Comparison of ENCODE assay signal across 8 mouse cellular contexts in the genomic region with DNA sequence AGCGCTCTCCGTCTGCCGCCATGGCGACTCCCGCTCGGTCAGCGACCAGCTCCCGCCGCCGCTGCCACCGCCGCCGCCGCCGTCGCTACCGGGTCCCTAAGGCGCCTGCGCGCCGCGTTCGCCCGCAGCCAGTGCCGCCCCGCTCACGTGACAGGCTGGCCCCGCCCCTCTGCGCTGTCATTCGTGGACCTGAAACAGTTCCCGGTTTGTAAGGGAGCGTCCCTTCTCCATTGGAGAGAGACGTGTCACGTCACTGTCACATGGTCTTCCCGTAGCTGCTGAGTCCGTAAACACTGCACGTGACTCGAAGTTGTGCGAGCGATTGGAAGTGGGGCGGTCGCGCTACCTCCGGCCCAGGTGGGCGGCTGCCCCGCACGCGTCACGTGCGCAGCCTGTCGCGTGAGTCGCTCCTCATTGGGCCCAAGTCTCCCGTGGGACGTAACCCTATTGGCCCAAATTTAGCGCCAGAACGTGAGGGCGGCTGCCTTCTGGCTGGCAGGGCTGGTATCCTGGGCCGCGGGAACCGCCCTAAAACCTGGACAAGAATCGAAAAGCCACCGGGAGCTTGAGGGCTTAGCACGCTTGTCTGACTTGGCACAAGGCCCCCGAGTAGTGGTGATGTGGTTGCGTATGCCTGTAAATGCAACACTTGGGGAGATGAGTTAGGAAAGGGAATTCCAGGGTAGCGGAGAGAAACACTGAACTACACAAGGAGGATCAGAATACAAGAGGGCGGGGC. TPM values are rescaled to one million over a fixed set of nuclear protein-coding genes. Genes with fewer than 3 reads are reported as not detected.
DNase-seq lines count a peak whose midpoint lies in the region; ATAC-seq and TF ChIP-seq lines count a peak whose summit lies in the region.

A gene (minus strand): TSS at position 103 of the 739 bp plus-strand sequence.
A gene (plus strand): TSS at position 329 of the 739 bp plus-strand sequence.

- peak within 1 kb of the TSS; percentile 87 for H3K4me2 ChIP-seq in heart, embryonic 11.5 days
- peak within 1 kb of the TSS; percentile 66 for H3K4me2 ChIP-seq in kidney, embryonic 16.5 days (replicated peaks; ENCODE audit: low read depth, low read length)
- peak within 1 kb of the TSS; percentile 94 for H3K4me2 ChIP-seq in myocyte (ENCODE audit: low read depth)

- peak within 1 kb of the TSS; percentile 72 for H3ac ChIP-seq in C2C12 (ENCODE audit: control insufficient read depth, insufficient read length, low read depth)
- peak within 1 kb of the TSS; percentile 56 for H3ac ChIP-seq in myocyte (ENCODE audit: control insufficient read depth, insufficient read length)

- no peak for TF ChIP-seq CTCF in C2C12 (IDR thresholded peaks at IDR 0.05; ENCODE audit: control insufficient read depth, insufficient read depth, insufficient read length)
- no peak for TF ChIP-seq CTCF in brain, embryonic 14.5 days (IDR thresholded peaks at IDR 0.05; ENCODE audit: borderline replicate concordance, extremely low read depth, insufficient read depth, insufficient read length)
- no peak for TF ChIP-seq CTCF in liver, adult 2 months (IDR thresholded peaks at IDR 0.05; ENCODE audit: low read depth, low read length)

- under 1% methylated on average over 67 of the region's 68 CpGs for WGBS in heart, embryonic 11.5 days (ENCODE audit: insufficient replicate concordance)
- under 1% methylated on average over 58 of the region's 68 CpGs for WGBS in kidney, embryonic 16.5 days
- under 1% methylated on average over 68 of the region's 68 CpGs for WGBS in liver, adult 2 months

- H3K4me1 ChIP-seq in erythroblast, embryonic 14.5 days (ENCODE audit: control insufficient read depth): peaks cover 37% of the 10 kb centered on the region
- peaks cover 7% of the 10 kb centered on the region for H3K4me1 ChIP-seq in heart, embryonic 11.5 days (ENCODE audit: control insufficient read depth, insufficient read depth, low read length)
- H3K4me1 ChIP-seq in kidney, embryonic 16.5 days (ENCODE audit: insufficient read depth, low read length): peaks cover 19% of the 10 kb centered on the region
- H3K4me1 ChIP-seq in liver, adult 2 months (ENCODE audit: control insufficient read depth, insufficient read depth, low read length): peaks cover 9% of the 10 kb centered on the region

- peak within 1 kb of the TSS; percentile 96 for H3K4me3 ChIP-seq in C2C12 (ENCODE audit: insufficient read depth, poor library complexity, severe bottlenecking)
- H3K4me3 ChIP-seq in erythroblast, embryonic 14.5 days (replicated peaks): peak within 1 kb of the TSS; percentile 97
- H3K4me3 ChIP-seq in heart, embryonic 11.5 days (ENCODE audit: low read depth, low read length): peak within 1 kb of the TSS; percentile 97
- H3K4me3 ChIP-seq in kidney, embryonic 16.5 days (ENCODE audit: low read length): peak within 1 kb of the TSS; percentile 86
- peak within 1 kb of the TSS; percentile 68 for H3K4me3 ChIP-seq in liver, adult 2 months (ENCODE audit: insufficient read depth, low read depth, low read length)
- H3K4me3 ChIP-seq in myocyte: peak within 1 kb of the TSS; percentile 43

- H3K9me3 ChIP-seq in erythroblast, embryonic 14.5 days (ENCODE audit: control insufficient read depth, low read length): no peaks in the 10 kb centered on the region
- no peaks in the 10 kb centered on the region for H3K9me3 ChIP-seq in heart, embryonic 11.5 days (replicated peaks; ENCODE audit: control insufficient read depth, low read length)
- no peaks in the 10 kb centered on the region for H3K9me3 ChIP-seq in kidney, embryonic 16.5 days (ENCODE audit: low read length)

- peak within 1 kb of the TSS; percentile 89 for H3K27ac ChIP-seq in heart, embryonic 11.5 days (ENCODE audit: low read depth, low read length)
- H3K27ac ChIP-seq in kidney, embryonic 16.5 days (ENCODE audit: low read length): peak within 1 kb of the TSS; percentile 85
- peak within 1 kb of the TSS; percentile 80 for H3K27ac ChIP-seq in liver, adult 2 months (replicated peaks; ENCODE audit: insufficient read depth, low read depth, low read length)

- ATAC-seq in heart, embryonic 11.5 days (replicated peaks; ENCODE audit: insufficient number of reproducible peaks, low FRiP score, low TSS enrichment): peak; percentile 100
- peak; percentile 100 for ATAC-seq in kidney, embryonic 16.5 days (ENCODE audit: low FRiP score, low TSS enrichment)

- H3K9ac ChIP-seq in heart, embryonic 11.5 days (ENCODE audit: low read depth, low read length): peak within 1 kb of the TSS; percentile 97
- peak within 1 kb of the TSS; percentile 93 for H3K9ac ChIP-seq in kidney, embryonic 16.5 days (replicated peaks; ENCODE audit: low read length)
- H3K9ac ChIP-seq in liver, adult 2 months (ENCODE audit: low read depth, low read length): peak within 1 kb of the TSS; percentile 83

- H3K79me2 ChIP-seq in C2C12 (ENCODE audit: control insufficient read depth, insufficient read depth) (peaks cover 47% of the 10 kb centered on the region), myocyte (ENCODE audit: control insufficient read depth, insufficient read depth) (peaks cover 38% of the 10 kb centered on the region)
- H3K79me2 ChIP-seq in liver, adult 2 months (ENCODE audit: control insufficient read depth, insufficient read depth, low read length): no peaks in the 10 kb centered on the region; the same call in 1 of the 2 replicates

- DNase-seq in brain, embryonic 14.5 days (ENCODE audit: low read depth): peak; percentile 100
- peak; percentile 99 for DNase-seq in liver, adult 2 months (ENCODE audit: extremely low read depth, low read depth, low spot score)
- peak; percentile 100 for DNase-seq in splenic B cell, adult 2 months (ENCODE audit: low read depth, low spot score)

- peak; percentile 91 for TF ChIP-seq POLR2A in brain, embryonic 14.5 days (IDR thresholded peaks at IDR 0.05; ENCODE audit: borderline replicate concordance, extremely low read depth, insufficient read depth, insufficient read length, poor library complexity, severe bottlenecking)
- TF ChIP-seq POLR2A in liver, adult 2 months (IDR thresholded peaks at IDR 0.05; ENCODE audit: extremely low read depth, insufficient read depth, low read length): peak; percentile 65; the same call in 1 of the 2 replicates
- peak; percentile 83 for TF ChIP-seq POLR2A in myocyte (IDR thresholded peaks at IDR 0.05; ENCODE audit: insufficient read length, low read depth)

- H3K36me3 ChIP-seq in C2C12 (ENCODE audit: control insufficient read depth, insufficient read depth) (peaks cover 35% of the 10 kb centered on the region), myocyte (ENCODE audit: control insufficient read depth, insufficient read depth) (peaks cover 24% of the 10 kb centered on the region)
- peaks cover 38% of the 10 kb centered on the region for H3K36me3 ChIP-seq in erythroblast, embryonic 14.5 days (ENCODE audit: control insufficient read depth)
- peaks cover 24% of the 10 kb centered on the region for H3K36me3 ChIP-seq in heart, embryonic 11.5 days (ENCODE audit: control insufficient read depth, insufficient read depth, low read length)
- peaks cover 29% of the 10 kb centered on the region for H3K36me3 ChIP-seq in kidney, embryonic 16.5 days (ENCODE audit: insufficient read depth, low read length)
- peaks cover 29% of the 10 kb centered on the region for H3K36me3 ChIP-seq in liver, adult 2 months (ENCODE audit: control insufficient read depth, insufficient read depth, low read length)
- H3K36me3 ChIP-seq in splenic B cell, adult 2 months (ENCODE audit: control insufficient read depth, insufficient read depth, low read length, poor library complexity, severe bottlenecking): peaks cover 15% of the 10 kb centered on the region

- H3K27me3 ChIP-seq in C2C12 (ENCODE audit: control insufficient read depth, insufficient read depth, insufficient read length) (no peaks in the 10 kb centered on the region), myocyte (ENCODE audit: control insufficient read depth, insufficient read depth, insufficient read length) (no peaks in the 10 kb centered on the region)
- H3K27me3 ChIP-seq in erythroblast, embryonic 14.5 days (ENCODE audit: control insufficient read depth): no peaks in the 10 kb centered on the region
- H3K27me3 ChIP-seq in heart, embryonic 11.5 days (ENCODE audit: control insufficient read depth, insufficient read depth, low read length): no peaks in the 10 kb centered on the region
- no peaks in the 10 kb centered on the region for H3K27me3 ChIP-seq in kidney, embryonic 16.5 days (ENCODE audit: insufficient read depth, low read length)
- no peaks in the 10 kb centered on the region for H3K27me3 ChIP-seq in liver, adult 2 months (ENCODE audit: control insufficient read depth, insufficient read depth, low read length)
- H3K27me3 ChIP-seq in splenic B cell, adult 2 months (ENCODE audit: control insufficient read depth, insufficient read depth, low read length, poor library complexity, severe bottlenecking): no peaks in the 10 kb centered on the region

- peaks cover 33% of the 10 kb centered on the region for H3K79me3 ChIP-seq in C2C12 (ENCODE audit: low read depth)

TF ChIP-seq in C2C12, 6 proteins besides CTCF, POLR2A, EP300 and RAD21 (continues in another document):
- TF ChIP-seq USF1 (IDR thresholded peaks at IDR 0.05; ENCODE audit: low read depth) (peak; percentile 98), MYOD1 (IDR thresholded peaks at IDR 0.05; ENCODE audit: control insufficient read depth, insufficient read length, low read depth) (no peak), MAX (IDR thresholded peaks at IDR 0.05) (peak; percentile 87)

TF ChIP-seq in myocyte, 11 proteins besides CTCF, POLR2A, EP300 and RAD21 (continues in another document):
- TF ChIP-seq REST (IDR thresholded peaks at IDR 0.05; ENCODE audit: insufficient read depth, insufficient read length) (no peak), POLR2AphosphoS2 (IDR thresholded peaks at IDR 0.05; ENCODE audit: insufficient read length, low read depth) (peak; percentile 67), USF1 (IDR thresholded peaks at IDR 0.05; ENCODE audit: low read depth) (peak; percentile 98)

RNA-seq across cellular contexts. Expression of the first gene that starts in this region (rescaled TPM):
- 93.6 TPM for polyA plus RNA-seq in C2C12 (2012; fragmentation: generic; extraction: Trizol)
- polyA plus RNA-seq in brain, embryonic 14.5 days (2012; rRNA removed): 131 and 177 TPM in 2 replicates
- 6.3 and 8.9 TPM in 2 replicates for polyA plus RNA-seq in erythroblast, embryonic 14.5 days (2012)
- 30.3 and 33.6 TPM in 2 replicates for polyA plus RNA-seq in heart, embryonic 11.5 days (2014; fragmentation: Nextera tagmentation; extraction: Ambion mirVana)
- polyA plus RNA-seq in kidney, embryonic 16.5 days (2015; fragmentation: Nextera tagmentation; extraction: Ambion mirVana): 57.7 and 60.8 TPM in 2 replicates
- 11.9 and 18.7 TPM in 2 replicates for total RNA-seq in liver, adult 2 months (2014; rRNA removed)
- polyA plus RNA-seq in liver, adult 2 months (2012; rRNA removed): 40.5 and 43.6 TPM in 2 replicates
- polyA plus RNA-seq in myocyte (2012; fragmentation: generic; extraction: Trizol): 71.3 TPM

RNA-seq across cellular contexts. Expression of the second gene that starts in this region (rescaled TPM):
- polyA plus RNA-seq in C2C12 (2012; fragmentation: generic; extraction: Trizol) (67.0 TPM), myocyte (2012; fragmentation: generic; extraction: Trizol) (20.4 TPM)
- 21.0 and 21.4 TPM in 2 replicates for polyA plus RNA-seq in brain, embryonic 14.5 days (2012; rRNA removed)
- polyA plus RNA-seq in erythroblast, embryonic 14.5 days (2012): 0.20 and 0.22 TPM in 2 replicates
- polyA plus RNA-seq in heart, embryonic 11.5 days (2014; fragmentation: Nextera tagmentation; extraction: Ambion mirVana): 46.6 and 49.6 TPM in 2 replicates
- polyA plus RNA-seq in kidney, embryonic 16.5 days (2015; fragmentation: Nextera tagmentation; extraction: Ambion mirVana): 78.2 and 79.3 TPM in 2 replicates
- 102 and 111 TPM in 2 replicates for total RNA-seq in liver, adult 2 months (2014; rRNA removed)
- polyA plus RNA-seq in liver, adult 2 months (2012; rRNA removed): 83.1 and 97.7 TPM in 2 replicates

Comparison
In these comparisons a context has a peak if more than half of its experiments do, and no peak if none do; other contexts are left out.
1. Peak in every context shown above with its lines: DNase-seq, ATAC-seq, H3K4me3 ChIP-seq and H3K27ac ChIP-seq.
2. RNA of the second gene that starts in this region (polyA plus RNA-seq): 83.1 to 97.7 TPM in liver, adult 2 months, 78.2 to 79.3 TPM in kidney, embryonic 16.5 days, 67.0 TPM in C2C12 (single experiment), 46.6 to 49.6 TPM in heart, embryonic 11.5 days, 21.0 to 21.4 TPM in brain, embryonic 14.5 days and 20.4 TPM in myocyte (single experiment); 0.20 to 0.22 TPM in erythroblast, embryonic 14.5 days; every median in the first group is over 10 times any median in the second.
3. H3K4me3 ChIP-seq: peak in every context shown above with its lines; median percentile 97 in erythroblast, embryonic 14.5 days; 97 in heart, embryonic 11.5 days; 96 in C2C12; 86 in kidney, embryonic 16.5 days; 68 in liver, adult 2 months; 43 in myocyte.